Comparison of ENCODE assay signal across 13 mouse cellular contexts in genomic region chr7:29421240-29421908, GRCm38 (mm10).
A peak's percentile ranks its signal among the peaks of the same experiment; 100 is the strongest.
DNase-seq lines count a peak whose midpoint lies in the region; ATAC-seq and TF ChIP-seq lines count a peak whose summit lies in the region.
"Had no signal": no experiment of that assay in that cellular context is flagged by ENCODE, and none has a peak within 500 bp of the region (broad histone marks: within the 10 kb centered on the region; RNA-seq: fewer than 3 reads in every experiment).

No protein-coding gene starts in this region.

- 26% methylated on average over 12 of the region's 12 CpGs for WGBS in hindbrain, embryonic 11.5 days
- 24% methylated on average over 12 of the region's 12 CpGs for WGBS in midbrain, embryonic 15.5 days
- WGBS in kidney, adult 2 months: 87% methylated on average over 12 of the region's 12 CpGs
- WGBS in kidney, embryonic 14.5 days: 59% methylated on average over 12 of the region's 12 CpGs

- ATAC-seq in frontal cortex, adult (ENCODE audit: low TSS enrichment): peak; percentile 62
- no peak for ATAC-seq in hindbrain, embryonic 11.5 days (ENCODE audit: low FRiP score)
- ATAC-seq in midbrain, embryonic 15.5 days (replicated peaks): no peak
- ATAC-seq in kidney, embryonic 14.5 days (ENCODE audit: low FRiP score, low TSS enrichment): no peak

- H3K9ac ChIP-seq in hindbrain, embryonic 11.5 days (ENCODE audit: low read depth, low read length): no peak overlapping the region
- no peak overlapping the region for H3K9ac ChIP-seq in midbrain, embryonic 15.5 days
- no peak overlapping the region for H3K9ac ChIP-seq in kidney, embryonic 14.5 days (ENCODE audit: low read depth, low read length)
- H3K9ac ChIP-seq: liver, embryonic 15.5 days had no signal

- no peak for TF ChIP-seq CTCF in kidney, adult 2 months (conservative IDR thresholded peaks at IDR 0.05; ENCODE audit: insufficient read depth, insufficient read length, low read depth, low read length)

- no peak overlapping the region for H3K4me3 ChIP-seq in hindbrain, embryonic 11.5 days (ENCODE audit: low read depth, low read length)
- H3K4me3 ChIP-seq in midbrain, embryonic 15.5 days: no peak overlapping the region
- no peak overlapping the region for H3K4me3 ChIP-seq in kidney, adult 2 months (ENCODE audit: insufficient read depth, low read depth, low read length)
- no peak overlapping the region for H3K4me3 ChIP-seq in kidney, embryonic 14.5 days (ENCODE audit: low read length)
- H3K4me3 ChIP-seq: liver, embryonic 15.5 days had no signal

- no peaks in the 10 kb centered on the region for H3K9me3 ChIP-seq in hindbrain, embryonic 11.5 days (ENCODE audit: control insufficient read depth, low read length)
- no peaks in the 10 kb centered on the region for H3K9me3 ChIP-seq in midbrain, embryonic 15.5 days
- no peaks in the 10 kb centered on the region for H3K9me3 ChIP-seq in kidney, embryonic 14.5 days (ENCODE audit: control insufficient read depth, low read length)
- H3K9me3 ChIP-seq: liver, embryonic 15.5 days had no signal

- H3K4me2 ChIP-seq in hindbrain, embryonic 11.5 days (replicated peaks; ENCODE audit: low read depth, low read length): no peak overlapping the region
- H3K4me2 ChIP-seq in midbrain, embryonic 15.5 days: no peak overlapping the region
- no peak overlapping the region for H3K4me2 ChIP-seq in kidney, embryonic 14.5 days (replicated peaks; ENCODE audit: low read depth, low read length)
- H3K4me2 ChIP-seq: liver, embryonic 15.5 days had no signal

- DNase-seq in frontal cortex, postnatal 25 days (ENCODE audit: low spot score in 2 of 2): no peak
- peak; percentile 77 for DNase-seq in brain, adult 2 months (ENCODE audit: low read depth, low spot score)
- peak; percentile 26 for DNase-seq in hindbrain, embryonic 11.5 days (ENCODE audit: low spot score)
- no peak for DNase-seq in kidney, adult 2 months
- DNase-seq in lung, postnatal 4 days: no peak
- DNase-seq: cerebellum, adult 2 months; gastrocnemius, postnatal 36 days; right cerebral cortex, adult 18-20 months had no signal

- H3K36me3 ChIP-seq in hindbrain, embryonic 11.5 days (ENCODE audit: control insufficient read depth, insufficient read depth, low read length): no peaks in the 10 kb centered on the region
- no peaks in the 10 kb centered on the region for H3K36me3 ChIP-seq in midbrain, embryonic 15.5 days (replicated peaks)
- no peaks in the 10 kb centered on the region for H3K36me3 ChIP-seq in kidney, adult 2 months (ENCODE audit: control insufficient read depth, insufficient read depth, low read length)
- no peaks in the 10 kb centered on the region for H3K36me3 ChIP-seq in kidney, embryonic 14.5 days (ENCODE audit: control insufficient read depth, insufficient read depth, low read length)
- H3K36me3 ChIP-seq: liver, embryonic 15.5 days had no signal

- H3K27ac ChIP-seq in hindbrain, embryonic 11.5 days (ENCODE audit: low read depth, low read length): peak overlapping the region; percentile 47
- peak overlapping the region; percentile 62; the same call in 1 of the 2 replicates for H3K27ac ChIP-seq in midbrain, embryonic 15.5 days
- no peak overlapping the region for H3K27ac ChIP-seq in kidney, adult 2 months (ENCODE audit: insufficient read depth, low read depth, low read length)
- H3K27ac ChIP-seq in kidney, embryonic 14.5 days (ENCODE audit: low read depth, low read length): no peak overlapping the region
- H3K27ac ChIP-seq: kidney, postnatal 0 days; liver, embryonic 15.5 days had no signal

- no peaks in the 10 kb centered on the region for H3K27me3 ChIP-seq in hindbrain, embryonic 11.5 days (ENCODE audit: control insufficient read depth, insufficient read depth, low read length)
- no peaks in the 10 kb centered on the region for H3K27me3 ChIP-seq in midbrain, embryonic 15.5 days (replicated peaks)
- H3K27me3 ChIP-seq in kidney, adult 2 months (replicated peaks; ENCODE audit: control insufficient read depth, insufficient read depth, low read length): no peaks in the 10 kb centered on the region
- no peaks in the 10 kb centered on the region for H3K27me3 ChIP-seq in kidney, embryonic 14.5 days (ENCODE audit: control insufficient read depth, insufficient read depth, low read length)
- H3K27me3 ChIP-seq: liver, embryonic 15.5 days had no signal

- no peak for TF ChIP-seq POLR2A in kidney, adult 2 months (IDR thresholded peaks at IDR 0.05; ENCODE audit: low read depth, low read length)

- peaks cover 6% of the 10 kb centered on the region; the same call in 1 of the 2 replicates for H3K4me1 ChIP-seq in hindbrain, embryonic 11.5 days (replicated peaks; ENCODE audit: control insufficient read depth, insufficient read depth, low read length)
- peaks cover 13% of the 10 kb centered on the region for H3K4me1 ChIP-seq in midbrain, embryonic 15.5 days
- peaks cover 5% of the 10 kb centered on the region; the same call in 1 of the 2 replicates for H3K4me1 ChIP-seq in kidney, adult 2 months (ENCODE audit: control insufficient read depth, insufficient read depth, low read length)
- H3K4me1 ChIP-seq in kidney, embryonic 14.5 days (ENCODE audit: control insufficient read depth, insufficient read depth, low read length): peaks cover 11% of the 10 kb centered on the region; the same call in 1 of the 2 replicates

Comparison
In these comparisons a context has a peak if more than half of its experiments do, and no peak if none do; other contexts are left out.
1. DNase-seq: peak in brain, adult 2 months (single experiment) and hindbrain, embryonic 11.5 days (single experiment); none in frontal cortex, postnatal 25 days (0 of 2), kidney, adult 2 months (single experiment) and lung, postnatal 4 days (0 of 2).
2. H3K27ac ChIP-seq: peak in hindbrain, embryonic 11.5 days (single experiment) and midbrain, embryonic 15.5 days (single experiment); none in kidney, adult 2 months (single experiment) and kidney, embryonic 14.5 days (single experiment).